Mouse (Mus musculus): Measurements from ENCODE around the gene BC004004.

DNA sequence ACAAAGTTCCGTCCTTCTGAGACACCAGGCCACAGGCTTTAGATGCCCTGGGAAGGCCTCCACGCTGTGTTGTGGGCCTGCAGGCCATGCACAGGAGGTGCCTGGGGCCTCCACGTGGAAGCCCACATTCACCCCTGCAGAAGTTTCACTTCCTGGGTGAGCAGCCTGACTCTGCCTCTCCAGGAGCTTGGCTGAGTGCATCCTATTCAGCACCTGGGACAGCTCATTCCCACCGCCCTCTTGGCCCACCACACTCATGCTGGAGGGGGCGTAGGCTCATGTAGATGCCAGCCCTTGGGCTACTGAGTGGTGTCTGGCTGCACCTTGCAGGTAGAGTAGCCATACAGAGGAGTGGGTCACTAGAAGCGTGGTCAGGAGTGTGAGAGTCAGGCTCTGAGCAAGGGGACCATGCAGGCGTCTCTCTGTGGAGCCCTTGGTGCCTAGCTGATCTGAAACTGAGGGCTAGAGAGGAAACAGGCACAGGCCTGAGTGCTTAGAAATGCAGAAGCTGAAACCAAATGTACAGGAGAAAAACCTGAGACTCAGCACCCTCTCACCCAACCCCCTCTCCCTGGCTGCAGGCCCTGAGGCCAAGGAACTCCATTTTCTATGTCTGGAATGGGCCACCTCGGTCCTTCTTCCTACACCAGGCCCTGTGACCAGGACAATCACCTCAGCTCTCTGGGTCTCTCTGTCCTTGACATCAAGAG is 93.5 kb downstream of the BC004004 start:
- TF ChIP-seq TAL1 (conservative IDR thresholded peaks at IDR 0.05; ENCODE audit: low read depth, low read length) (no peak), GATA1 (IDR thresholded peaks at IDR 0.05; ENCODE audit: borderline replicate concordance, low read length) (no peak), CTCF (IDR thresholded peaks at IDR 0.05; ENCODE audit: low read depth, low read length) (no peak), POLR2AphosphoS5 (IDR thresholded peaks at IDR 0.05; ENCODE audit: insufficient replicate concordance, low read depth, low read length) (no peak)

Data from G1E (cell line).